Mouse (Mus musculus) limb, embryonic 12.5 days (tissue): ENCODE results near the gene Antxr1. TPM values are rescaled to one million over a fixed set of nuclear protein-coding genes. Genes with fewer than 3 reads are reported as not detected.

Source experiments
- ATAC-seq: fragments of 200-750 bp; cut with Nextera tagmentation; 2 replicates; pipeline ENCODE4 v1.8.0; 2017; ENCODE audit warnings: low read depth, moderate TSS enrichment; ENCODE audit not compliant: insufficient number of reproducible peaks, insufficient read depth, low FRiP score, low TSS enrichment
- H3K27ac ChIP-seq: fragments of 300-500 bp; sonication (generic); 2 replicates; pipeline ENCODE4 v1.5.1; 2016; ENCODE audit warnings: mild to moderate bottlenecking, moderate library complexity
- H3K27me3 ChIP-seq: fragments of 300-500 bp; sonication (generic); 2 replicates; pipeline ENCODE4 v1.6.1; 2016; ENCODE audit warnings: mild to moderate bottlenecking, moderate library complexity
- H3K36me3 ChIP-seq: fragments of 300-500 bp; sonication (generic); 2 replicates; pipeline ENCODE4 v1.6.1; 2016; ENCODE audit warnings: mild to moderate bottlenecking, moderate library complexity
- H3K4me1 ChIP-seq: fragments of 300-500 bp; sonication (generic); replicated peaks from 2 replicates; pipeline ENCODE4 v1.6.1; 2016
- H3K4me2 ChIP-seq: fragments of 300-500 bp; sonication (generic); 2 replicates; pipeline ENCODE4 v1.6.1; 2016; ENCODE audit warnings: mild to moderate bottlenecking, moderate library complexity
- H3K4me3 ChIP-seq: fragments of 300-500 bp; sonication (generic); replicated peaks from 2 replicates; pipeline ENCODE4 v1.5.1; 2016; ENCODE audit warnings: mild to moderate bottlenecking
- H3K9ac ChIP-seq: fragments of 300-500 bp; sonication (generic); replicated peaks from 2 replicates; pipeline ENCODE4 v1.6.1; 2016; ENCODE audit warnings: mild to moderate bottlenecking, moderate library complexity
- H3K9me3 ChIP-seq: fragments of 300-500 bp; sonication (generic); 2 replicates; pipeline ENCODE4 v1.6.1; 2016; ENCODE audit warnings: mild to moderate bottlenecking, moderate library complexity
- WGBS: fragments of 180-500 bp; shearing (Covaris S2); methylation state at CpG from one replicate; pipeline ENCODE4 v1.1.7; 2016; 5-methylcytosine and 5-hydroxymethylcytosine counted together
- polyA plus RNA-seq: library from polyadenylated mRNA; unstranded; fragments of >200 nt; fragmentation: Nextera tagmentation; extraction: Ambion mirVana; gene quantifications from 2 replicates; pipeline ENCODE4 v1.2.1, GENCODE M21; 2016

The Antxr1 gene
- polyA plus RNA-seq, 1 experiment from 2014 or later = 16.2 TPM

GRCm38 (mm10) chr6:87219061-87219992 is 116.3 kb downstream of the Antxr1 start:
- Histone ChIP-seq H3K27me3 (no peaks in the 10 kb centered on the region), H3K27ac (peak overlapping the region; percentile 83), H3K9me3 (no peaks in the 10 kb centered on the region), H3K4me2 (peak overlapping the region; percentile 35), H3K36me3 (peaks cover 35% of the 10 kb centered on the region), H3K4me3 (no peak overlapping the region), H3K4me1 (peaks cover 72% of the 10 kb centered on the region), H3K9ac (no peak overlapping the region)
- ATAC-seq = peak; percentile 88
- WGBS = 41% methylated on average over 13 of the region's 13 CpGs

GRCm38 (mm10) chr6:87216114-87216591 is 119.5 kb downstream of the Antxr1 start:
- Histone ChIP-seq H3K27me3 (no peaks in the 10 kb centered on the region), H3K9me3 (peaks cover 4% of the 10 kb centered on the region; the same call in 1 of the 2 replicates), H3K4me1 (peaks cover 44% of the 10 kb centered on the region), H3K4me3 (no peak overlapping the region), H3K4me2 (no peak overlapping the region), H3K27ac (peak overlapping the region; percentile 59), H3K9ac (no peak overlapping the region), H3K36me3 (peaks cover 64% of the 10 kb centered on the region)
- ATAC-seq = no peak
- 69% methylated on average over 2 of the region's 2 CpGs for WGBS

- Histone ChIP-seq H3K27me3 (no peaks in the 10 kb centered on the region), H3K9me3 (peaks cover 4% of the 10 kb centered on the region; the same call in 1 of the 2 replicates), H3K4me2 (no peak overlapping the region), H3K9ac (no peak overlapping the region), H3K4me1 (peaks cover 18% of the 10 kb centered on the region), H3K27ac (no peak overlapping the region), H3K36me3 (peaks cover 73% of the 10 kb centered on the region), H3K4me3 (no peak overlapping the region)
- no peak for ATAC-seq
- WGBS = 68% methylated on average over 7 of the region's 7 CpGs
Measured at GRCm38 (mm10) chr6:87213262-87213661, 122.4 kb downstream of the Antxr1 start.

- no peak overlapping the region for H3K4me3 ChIP-seq
- H3K4me1 ChIP-seq = peaks cover 13% of the 10 kb centered on the region
- peaks cover 67% of the 10 kb centered on the region for H3K36me3 ChIP-seq
- WGBS = 95% methylated on average over 3 of the region's 3 CpGs
- no peak overlapping the region for H3K27ac ChIP-seq
- H3K27me3 ChIP-seq = no peaks in the 10 kb centered on the region
- no peak overlapping the region for H3K4me2 ChIP-seq
- ATAC-seq = no peak
- no peak overlapping the region for H3K9ac ChIP-seq
- peaks cover 4% of the 10 kb centered on the region; the same call in 1 of the 2 replicates for H3K9me3 ChIP-seq
Measured at GRCm38 (mm10) chr6:87211551-87211950, 124.1 kb downstream of the Antxr1 start.

GRCm38 (mm10) chr6:87207373-87207982 is 128.1 kb downstream of the Antxr1 start:
- H3K9ac ChIP-seq = no peak overlapping the region
- peaks cover 22% of the 10 kb centered on the region for H3K4me1 ChIP-seq
- peaks cover 4% of the 10 kb centered on the region; the same call in 1 of the 2 replicates for H3K9me3 ChIP-seq
- 78% methylated on average over 13 of the region's 13 CpGs for WGBS
- no peaks in the 10 kb centered on the region for H3K27me3 ChIP-seq
- no peak overlapping the region for H3K4me3 ChIP-seq
- H3K36me3 ChIP-seq = peaks cover 48% of the 10 kb centered on the region
- H3K27ac ChIP-seq = no peak overlapping the region
- no peak overlapping the region for H3K4me2 ChIP-seq
- ATAC-seq = no peak

- Histone ChIP-seq H3K9ac (no peak overlapping the region), H3K9me3 (peaks cover 3% of the 10 kb centered on the region; the same call in 1 of the 2 replicates), H3K27me3 (no peaks in the 10 kb centered on the region), H3K4me1 (peaks cover 28% of the 10 kb centered on the region), H3K27ac (no peak overlapping the region), H3K4me2 (no peak overlapping the region), H3K36me3 (peaks cover 44% of the 10 kb centered on the region), H3K4me3 (no peak overlapping the region)
- ATAC-seq = no peak
- 85% methylated on average over 4 of the region's 4 CpGs for WGBS
Measured at GRCm38 (mm10) chr6:87206790-87207189, 128.8 kb downstream of the Antxr1 start.

GRCm38 (mm10) chr6:87203467-87203866 is 132.2 kb downstream of the Antxr1 start:
- H3K4me1 ChIP-seq = peaks cover 29% of the 10 kb centered on the region
- WGBS = 68% methylated on average over 4 of the region's 4 CpGs
- peak overlapping the region; percentile 41; the same call in 1 of the 2 replicates for H3K27ac ChIP-seq
- ATAC-seq = no peak
- no peaks in the 10 kb centered on the region for H3K27me3 ChIP-seq
- peaks cover 31% of the 10 kb centered on the region for H3K36me3 ChIP-seq
- H3K9me3 ChIP-seq = no peaks in the 10 kb centered on the region
- H3K4me3 ChIP-seq = no peak overlapping the region
- H3K4me2 ChIP-seq = no peak overlapping the region
- H3K9ac ChIP-seq = no peak overlapping the region

- H3K4me1 ChIP-seq = peaks cover 29% of the 10 kb centered on the region
- no peaks in the 10 kb centered on the region for H3K27me3 ChIP-seq
- H3K36me3 ChIP-seq = peaks cover 31% of the 10 kb centered on the region
- H3K27ac ChIP-seq = peak overlapping the region; percentile 74
- H3K4me3 ChIP-seq = no peak overlapping the region
- H3K9ac ChIP-seq = no peak overlapping the region
- H3K9me3 ChIP-seq = no peaks in the 10 kb centered on the region
- no peak overlapping the region for H3K4me2 ChIP-seq
- ATAC-seq = no peak
- WGBS = 78% methylated on average over 2 of the region's 2 CpGs
Measured at GRCm38 (mm10) chr6:87203065-87203464, 132.6 kb downstream of the Antxr1 start.

GRCm38 (mm10) chr6:87202048-87202605 is 133.5 kb downstream of the Antxr1 start:
- Histone ChIP-seq H3K36me3 (peaks cover 31% of the 10 kb centered on the region), H3K9me3 (no peaks in the 10 kb centered on the region), H3K4me2 (no peak overlapping the region), H3K9ac (no peak overlapping the region), H3K4me3 (no peak overlapping the region), H3K4me1 (peaks cover 29% of the 10 kb centered on the region), H3K27me3 (no peaks in the 10 kb centered on the region), H3K27ac (peak overlapping the region; percentile 74)
- ATAC-seq = no peak; the same call in 1 of the 2 replicates
- 74% methylated on average over 13 of the region's 13 CpGs for WGBS

- Histone ChIP-seq H3K4me1 (peaks cover 10% of the 10 kb centered on the region; the same call in 1 of the 2 replicates), H3K36me3 (peaks cover 71% of the 10 kb centered on the region), H3K27ac (no peak overlapping the region), H3K4me3 (no peak overlapping the region), H3K4me2 (no peak overlapping the region), H3K9me3 (no peaks in the 10 kb centered on the region), H3K9ac (no peak overlapping the region), H3K27me3 (no peaks in the 10 kb centered on the region)
- ATAC-seq = no peak
- WGBS = 71% methylated on average over 3 of the region's 3 CpGs
Measured at GRCm38 (mm10) chr6:87189755-87190154, 145.9 kb downstream of the Antxr1 start.

- H3K4me1 ChIP-seq = peaks cover 10% of the 10 kb centered on the region; the same call in 1 of the 2 replicates
- H3K9ac ChIP-seq = no peak overlapping the region
- no peak for ATAC-seq
- 67% methylated on average over 12 of the region's 12 CpGs for WGBS
- H3K4me3 ChIP-seq = no peak overlapping the region
- H3K9me3 ChIP-seq = no peaks in the 10 kb centered on the region
- no peak overlapping the region for H3K4me2 ChIP-seq
- peaks cover 75% of the 10 kb centered on the region for H3K36me3 ChIP-seq
- no peak overlapping the region; the same call in 1 of the 2 replicates for H3K27ac ChIP-seq
- H3K27me3 ChIP-seq = no peaks in the 10 kb centered on the region
Measured at GRCm38 (mm10) chr6:87186988-87187387, 148.6 kb downstream of the Antxr1 start.
